Mouse (Mus musculus): Measurements from ENCODE around the gene Atox1.

The Atox1 gene

DNA sequence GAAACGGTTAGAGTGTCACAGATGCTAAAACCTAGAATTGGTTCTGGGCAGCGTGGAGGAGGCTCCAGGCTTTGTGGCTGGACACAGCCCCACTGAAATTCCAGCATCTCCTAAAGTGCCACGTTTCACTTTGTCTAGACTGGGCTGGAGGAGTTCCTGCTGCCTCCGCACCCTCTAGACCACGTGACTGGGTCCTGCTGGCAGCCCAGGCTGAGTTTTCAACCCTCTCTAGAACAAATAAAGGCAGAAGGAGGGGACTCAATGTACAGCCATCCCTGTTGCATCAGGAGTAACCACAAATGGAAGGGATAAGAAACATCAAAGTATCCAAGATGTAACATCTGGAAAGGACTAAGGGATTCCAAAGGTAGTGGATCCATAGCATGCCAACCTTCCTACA lies 46.7 kb downstream of the Atox1 start:
- no peak for DNase-seq (ENCODE audit: low read depth, low spot score)

DNA sequence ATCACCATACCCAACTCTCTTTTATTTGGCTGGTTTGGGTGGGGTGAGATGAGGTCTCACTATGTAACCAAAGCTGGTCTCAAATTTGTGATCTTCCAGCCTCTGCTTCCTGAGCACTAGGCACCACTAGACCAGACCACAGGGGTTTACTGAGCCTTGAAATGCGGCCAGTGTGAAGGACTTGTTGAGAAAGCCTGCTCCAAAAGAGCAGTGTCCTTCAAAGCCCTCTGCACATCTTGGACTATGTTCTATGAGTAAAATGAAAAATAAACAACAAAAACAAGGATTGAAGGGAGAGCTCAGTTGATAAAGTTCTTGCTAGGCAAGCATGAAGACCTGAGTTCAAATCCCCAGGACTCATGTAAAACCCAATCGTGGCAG lies 47.6 kb downstream of the Atox1 start:
- DNase-seq (ENCODE audit: low read depth, low spot score) = no peak

DNA sequence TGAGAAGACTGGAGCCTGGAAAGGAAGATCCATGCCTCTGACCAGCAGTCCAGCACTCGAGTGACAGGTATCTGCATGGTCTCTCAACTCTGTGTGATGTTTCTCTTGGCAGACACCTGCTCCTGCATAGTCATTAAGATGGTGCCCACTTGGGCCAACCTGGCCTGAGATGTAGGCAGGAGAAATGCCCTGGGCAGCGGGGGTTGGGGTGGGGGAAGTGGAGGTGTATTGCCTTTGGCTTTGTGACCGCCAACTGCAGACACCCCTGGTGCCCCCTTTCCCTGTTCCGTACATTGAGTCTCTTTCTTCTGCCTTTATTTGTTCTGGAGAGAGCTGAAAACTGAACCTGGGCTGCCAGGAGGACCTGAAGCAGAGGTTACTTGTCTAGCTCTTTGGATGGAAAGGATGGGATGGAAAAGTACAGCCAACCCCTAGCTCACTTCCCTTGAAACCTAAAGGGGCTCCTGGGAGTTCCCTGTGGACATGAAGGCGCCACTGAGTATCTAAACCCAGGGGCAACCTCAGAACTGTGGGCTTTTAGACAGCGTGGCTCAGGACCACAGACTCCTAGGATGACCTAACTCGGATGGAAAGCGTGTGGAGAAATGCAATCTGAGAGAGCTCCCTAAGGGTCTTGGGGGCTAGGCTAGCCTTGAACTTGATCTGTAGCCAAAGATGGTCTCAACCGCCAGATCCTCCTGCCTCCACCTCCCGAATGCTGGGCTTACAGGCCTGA lies 48.2 kb downstream of the Atox1 start:
- no peak for DNase-seq (ENCODE audit: low read depth, low spot score)

DNA sequence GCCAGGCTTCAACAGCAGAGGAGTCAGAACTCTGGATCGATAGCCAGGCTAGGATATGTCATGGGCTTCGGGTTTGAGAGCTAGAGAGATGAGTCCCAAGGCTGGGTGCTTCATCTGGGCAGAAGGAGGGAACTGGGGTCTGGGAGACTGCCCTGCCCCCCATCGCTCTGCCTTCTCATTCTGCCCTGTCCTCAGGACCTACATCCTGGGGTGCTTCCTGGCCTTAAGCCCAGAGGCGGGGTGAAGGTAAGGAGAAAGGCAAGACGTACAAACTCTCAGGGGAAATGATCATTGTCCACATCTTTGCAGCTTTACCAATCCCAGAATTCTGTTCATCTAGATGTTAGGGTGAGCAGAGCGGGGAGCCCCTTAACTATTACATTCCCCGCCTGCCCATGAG lies 49.0 kb downstream of the Atox1 start:
- no peak for DNase-seq (ENCODE audit: low read depth, low spot score)

DNA sequence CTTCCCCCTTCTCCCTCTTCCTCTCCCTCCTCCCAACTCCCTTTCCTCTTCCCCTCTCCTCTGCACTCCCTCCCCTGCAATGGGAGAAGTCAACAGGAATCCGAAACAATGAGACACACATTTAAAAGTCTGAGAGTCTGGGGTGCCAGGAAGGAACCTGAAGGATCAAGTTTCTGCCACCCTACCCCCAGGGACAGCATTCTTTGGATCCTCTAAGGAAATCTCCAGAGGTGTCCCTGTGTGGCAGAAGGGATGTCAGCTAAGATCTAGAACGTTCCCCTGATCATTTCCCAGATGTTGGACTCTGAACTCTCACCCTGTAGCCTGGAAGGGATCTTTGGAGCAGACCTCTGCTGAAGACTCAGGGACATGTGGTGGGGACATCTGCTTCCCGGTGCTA lies 50.5 kb downstream of the Atox1 start:
- DNase-seq (ENCODE audit: low read depth, low spot score) = no peak

DNA sequence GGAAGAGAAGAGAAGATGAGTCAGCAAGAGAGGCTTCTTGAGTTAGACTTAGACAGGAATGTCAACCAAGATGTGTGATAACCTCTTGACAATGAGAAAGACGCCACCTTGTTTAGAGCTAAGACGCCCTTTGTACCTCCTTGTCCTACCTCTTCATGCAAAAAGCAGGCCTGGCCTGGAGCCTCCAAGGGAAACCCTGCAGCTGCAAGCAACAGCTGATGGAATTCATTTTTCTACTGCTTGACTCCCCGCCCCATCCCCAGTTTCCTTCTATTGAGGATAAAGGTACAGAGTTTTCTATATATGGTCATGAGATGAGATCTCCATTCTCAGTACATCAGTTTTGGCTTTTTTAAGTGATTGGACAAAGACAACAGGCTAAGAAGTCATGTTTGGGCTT lies 51.0 kb downstream of the Atox1 start:
- DNase-seq (ENCODE audit: low read depth, low spot score) = no peak

DNA sequence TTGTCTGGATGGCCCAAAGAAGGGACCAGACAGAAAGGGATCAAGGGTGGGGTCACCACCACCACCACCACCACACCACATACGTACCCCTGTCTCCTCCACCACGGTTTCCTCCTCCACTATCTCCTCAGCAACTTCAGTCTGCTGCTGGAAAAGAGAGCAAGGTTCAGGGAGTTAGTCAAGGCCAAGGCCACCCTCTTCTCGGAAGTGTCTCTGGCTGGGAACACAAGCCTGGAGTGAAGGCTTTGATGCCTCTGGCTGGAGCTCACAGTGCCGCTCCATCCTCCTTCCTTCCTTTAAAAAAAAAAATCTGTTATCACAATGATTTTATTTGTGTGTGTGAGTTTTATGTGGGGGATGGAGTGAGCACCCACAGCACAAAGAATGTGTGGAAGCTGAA lies 53.9 kb downstream of the Atox1 start:
- no peak for DNase-seq (ENCODE audit: low read depth, low spot score)

DNA sequence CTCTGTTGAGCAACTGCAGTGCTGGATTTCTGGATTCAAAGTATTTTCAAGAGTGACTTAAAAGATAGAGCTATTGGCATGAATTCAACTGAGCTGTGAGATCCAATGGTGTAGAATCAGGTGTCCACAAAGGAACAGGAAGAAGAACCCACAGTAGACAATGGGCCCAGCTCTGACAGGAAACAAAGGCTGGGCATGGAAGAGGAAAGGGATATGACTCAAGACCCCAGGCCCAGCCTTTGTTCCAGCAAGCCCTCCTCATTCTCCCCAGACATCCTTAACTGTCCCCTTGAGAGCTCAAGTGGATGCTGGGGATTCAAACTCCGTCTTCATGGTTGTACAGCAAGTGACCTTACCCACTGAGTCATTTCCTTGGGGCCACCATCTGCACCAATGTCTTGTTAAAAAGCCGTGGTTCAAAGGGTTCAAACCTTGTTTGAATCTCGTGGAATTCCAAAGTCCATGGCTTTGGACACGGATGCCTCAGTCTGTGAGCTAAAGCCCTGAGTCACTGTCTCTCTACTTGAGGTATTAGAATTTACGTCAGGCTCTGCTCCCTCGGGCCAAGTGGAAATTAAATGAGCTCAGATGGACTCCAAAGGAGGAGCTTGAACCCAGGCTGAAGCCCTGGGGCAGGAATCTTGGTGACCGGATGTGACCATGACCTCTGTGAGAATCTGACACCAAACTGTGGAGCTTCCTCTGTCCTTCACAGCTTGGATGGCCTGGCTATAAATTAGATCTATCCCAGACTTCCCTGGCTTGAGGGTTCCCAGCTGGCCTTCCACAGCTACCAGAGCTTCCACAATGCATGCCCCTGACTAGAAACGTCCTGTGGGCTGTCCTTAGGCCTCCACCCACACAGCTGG lies 55.2 kb downstream of the Atox1 start:
- DNase-seq (ENCODE audit: low read depth, low spot score) = no peak

DNA sequence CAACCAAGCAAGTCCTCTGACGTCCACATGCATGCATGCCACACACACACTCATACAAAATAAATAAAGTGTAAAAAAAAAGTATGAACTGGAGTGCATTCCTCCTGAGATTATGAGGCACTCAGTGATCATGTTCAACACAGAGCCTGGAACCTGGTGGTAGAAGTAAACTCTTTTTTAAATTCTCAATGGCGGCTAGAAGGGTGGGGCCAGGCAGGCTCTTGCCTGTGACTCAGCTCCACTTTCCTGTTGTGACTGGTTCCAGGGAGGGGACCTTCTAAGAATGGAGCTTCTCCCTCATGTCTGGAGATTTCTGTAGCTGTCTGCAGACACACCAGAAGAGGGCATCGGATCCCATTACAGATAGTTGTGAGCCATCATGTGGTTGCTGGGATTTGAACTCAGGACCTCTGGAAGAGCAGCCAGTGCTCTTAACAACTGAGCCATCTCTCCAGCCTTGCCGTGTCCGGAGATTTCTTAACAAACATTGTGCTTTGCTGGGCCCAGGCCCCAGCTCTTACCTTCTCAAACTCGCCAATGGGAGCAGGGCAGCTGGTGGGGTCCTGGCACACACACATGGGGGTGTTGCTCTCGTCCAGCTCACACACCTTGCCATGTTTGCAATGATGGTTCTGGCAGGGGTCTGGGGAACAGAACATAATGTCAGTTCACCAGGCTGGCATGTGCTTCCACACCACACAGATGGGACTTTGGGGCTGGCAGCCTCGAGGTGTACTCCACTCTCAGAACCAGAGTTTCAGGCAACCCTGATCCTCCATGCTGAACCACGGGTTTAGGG lies 56.2 kb downstream of the Atox1 start:
- no peak for DNase-seq (ENCODE audit: low read depth, low spot score)

DNA sequence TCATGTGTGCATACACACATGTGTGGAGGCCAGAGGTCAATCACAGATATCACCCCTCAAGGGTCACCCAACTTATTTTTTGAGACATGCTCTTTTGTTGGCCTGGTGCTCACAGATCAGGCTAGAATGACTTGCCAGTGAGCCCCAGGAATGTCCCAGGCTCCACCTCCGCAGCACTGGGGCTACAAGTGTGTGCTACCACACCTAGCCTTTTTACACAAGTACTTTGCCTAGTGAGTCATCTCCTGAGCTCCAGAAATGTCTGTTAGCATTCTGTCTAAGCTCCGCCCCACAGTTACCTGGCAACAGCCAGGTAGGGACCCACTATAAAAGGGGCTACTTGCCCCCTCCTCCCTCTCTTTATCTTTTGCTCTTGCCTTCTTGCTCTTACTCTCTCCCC lies 60.2 kb downstream of the Atox1 start:
- no peak for DNase-seq (ENCODE audit: low read depth, low spot score)

GRCm38 (mm10) chr11:55398371-55398770 lies 62.7 kb downstream of the Atox1 start:
- no peak for DNase-seq (ENCODE audit: low read depth, low spot score)

- DNase-seq (ENCODE audit: low read depth, low spot score) = no peak
Observed at GRCm38 (mm10) chr11:55397441-55397840, 63.6 kb downstream of the Atox1 start.

DNA sequence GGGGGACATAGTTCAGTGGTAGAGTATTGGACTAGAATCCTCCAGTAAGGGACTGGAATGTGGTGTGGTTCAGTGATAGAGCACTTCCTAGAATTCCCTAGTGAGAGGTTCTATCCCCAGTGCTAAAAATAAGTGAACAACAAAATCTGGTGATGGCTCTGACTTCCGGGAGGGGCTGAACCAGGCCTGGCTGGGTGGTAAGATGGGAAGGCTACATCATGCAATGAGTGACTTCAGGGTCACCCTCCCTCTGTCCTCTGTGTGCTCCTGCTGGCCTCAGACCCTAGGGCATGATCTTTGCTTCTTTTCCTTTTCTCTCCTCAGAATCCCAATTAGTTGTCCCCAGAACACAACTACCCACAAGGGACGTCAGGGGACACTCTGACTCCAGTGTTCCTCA lies 64.0 kb downstream of the Atox1 start:
- no peak for DNase-seq (ENCODE audit: low read depth, low spot score)

Data from c-Kit-negative CD71-positive TER-119-positive erythroid progenitor cells, embryonic 14.5 days (primary cell).